Mouse (Mus musculus) lung, adult 2 months (tissue): ENCODE measurements around the gene Tbc1d10a.

Source experiments
- CTCF ChIP-seq: fragments of 200-500 bp; IDR thresholded peaks from 2 replicates; pipeline ENCODE4 v1.5.1; 2011; ENCODE audit warnings: mild to moderate bottlenecking, low read length, control low read depth; ENCODE audit not compliant: insufficient read depth
- POLR2A ChIP-seq: fragments of 200-500 bp; IDR thresholded peaks from 2 replicates; pipeline ENCODE4 v1.6.1; 2011; ENCODE audit warnings: low read depth, mild to moderate bottlenecking, control low read depth, low read length, borderline replicate concordance; ENCODE audit errors: extremely low read depth

DNA sequence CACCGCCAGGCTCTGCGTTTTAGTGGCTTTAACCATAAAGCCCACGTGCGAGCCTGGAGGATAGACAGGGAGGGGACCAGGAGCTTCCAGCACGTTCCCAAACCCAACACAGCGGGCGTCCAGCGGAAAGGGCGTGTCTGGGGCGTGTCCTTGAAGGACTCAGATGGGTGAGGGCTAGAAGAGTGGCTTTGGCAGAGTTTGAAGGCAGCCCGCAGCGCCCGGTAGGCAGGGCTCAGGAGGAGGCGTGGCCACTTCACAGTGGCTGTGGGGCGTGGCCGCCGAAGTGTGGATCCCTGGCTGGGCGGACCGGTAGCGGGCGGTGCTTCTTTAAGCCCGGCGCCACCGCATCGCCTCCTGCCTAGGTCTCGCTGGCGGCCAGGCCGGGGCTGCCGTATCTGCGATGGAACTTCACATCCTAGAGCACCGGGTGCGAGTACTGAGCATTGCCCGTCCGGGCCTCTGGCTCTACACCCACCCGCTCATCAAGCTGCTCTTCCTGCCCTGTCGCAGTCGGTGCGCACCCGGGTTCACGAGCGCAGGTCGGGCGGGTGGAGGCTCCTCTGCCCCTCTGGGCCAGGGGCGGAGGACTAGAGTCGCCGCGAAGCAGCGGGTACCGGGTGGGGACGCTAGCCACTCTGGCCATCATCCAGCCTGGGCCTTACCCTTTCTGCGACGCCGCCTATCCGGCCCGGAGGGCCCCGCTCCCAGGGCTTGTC, 31.5 kb downstream of the Tbc1d10a start, which contains the start of gene Castor1:
- TF ChIP-seq POLR2A (peak; percentile 67; the same call in 1 of the 2 replicates), CTCF (no peak)
